Mouse (Mus musculus) lung, postnatal 0 days (tissue): Measurements from ENCODE around the gene Cryba2. TPM values are rescaled to one million over a fixed set of nuclear protein-coding genes. Genes with fewer than 3 reads are reported as not detected.

Experiments
- ATAC-seq: fragments of 200-750 bp; cut with Nextera tagmentation; 2 replicates; pipeline ENCODE4 v1.8.0; 2017; ENCODE audit warnings: moderate library complexity
- DNase-seq: peaks from one replicate; pipeline ENCODE4 v3.0.0-alpha.2; 2016; ENCODE audit warnings: low spot score
- H3K27ac ChIP-seq: fragments of 300-500 bp; sonication (generic); 2 replicates; pipeline ENCODE4 v1.5.1; 2014; ENCODE audit warnings: antibody characterized with exemption, mild to moderate bottlenecking, low read length, mixed read lengths
- H3K27me3 ChIP-seq: fragments of 300-500 bp; sonication (generic); replicated peaks from 2 replicates; pipeline ENCODE4 v1.6.1; 2014; ENCODE audit warnings: low read length, mixed read lengths; ENCODE audit not compliant: insufficient read depth
- H3K36me3 ChIP-seq: fragments of 300-500 bp; sonication (generic); 2 replicates; pipeline ENCODE4 v1.6.1; 2014; ENCODE audit warnings: low read length, mixed read lengths; ENCODE audit not compliant: insufficient read depth
- H3K4me1 ChIP-seq: fragments of 300-500 bp; sonication (generic); 2 replicates; pipeline ENCODE4 v1.6.1; 2014; ENCODE audit warnings: antibody characterized with exemption, low read depth, low read length, mixed read lengths; ENCODE audit not compliant: insufficient read depth
- H3K4me2 ChIP-seq: fragments of 300-500 bp; sonication (generic); replicated peaks from 2 replicates; pipeline ENCODE4 v1.6.1; 2014; ENCODE audit warnings: low read depth, mild to moderate bottlenecking, low read length, moderate library complexity, mixed read lengths
- H3K4me3 ChIP-seq: fragments of 300-500 bp; sonication (generic); 2 replicates; pipeline ENCODE4 v1.5.1; 2014; ENCODE audit warnings: low read depth, low read length
- H3K9ac ChIP-seq: fragments of 300-500 bp; sonication (generic); replicated peaks from 2 replicates; pipeline ENCODE4 v1.6.1; 2014; ENCODE audit warnings: low read depth, mild to moderate bottlenecking
- H3K9me3 ChIP-seq: fragments of 300-500 bp; sonication (generic); 2 replicates; pipeline ENCODE4 v1.6.1; 2016; ENCODE audit warnings: low read length, mixed read lengths
- CTCF ChIP-seq: IDR thresholded peaks from 2 replicates; pipeline ENCODE4 v1.5.1; 2016; ENCODE audit warnings: antibody characterized with exemption, mild to moderate bottlenecking
- EP300 ChIP-seq: IDR thresholded peaks from 2 replicates; pipeline ENCODE4 v1.6.1; 2016; ENCODE audit warnings: antibody characterized with exemption, mild to moderate bottlenecking, control low read depth
- whole genome bisulfite sequencing: fragments of 180-500 bp; shearing (Covaris S2); extraction: QIAGEN DNeasy Blood & Tissue Kit; methylation state at CpG from one replicate; pipeline ENCODE4 v1.1.7; 2014; 5-methylcytosine and 5-hydroxymethylcytosine counted together
- polyA plus RNA-seq: library from polyadenylated mRNA; unstranded; fragments of >200 nt; fragmentation: Nextera tagmentation; extraction: Ambion mirVana; gene quantifications from 2 replicates; pipeline ENCODE4 v1.2.1, GENCODE M21; 2015

The Cryba2 gene
- polyA plus RNA-seq, 1 experiment from 2014 or later = not detected

GRCm38 (mm10) chr1:74891513-74891912 lies 1.4 kb downstream of the Cryba2 start:
- H3K4me3 ChIP-seq = no peak overlapping the region
- H3K4me2 ChIP-seq = no peak overlapping the region
- ATAC-seq = no peak
- no peak for TF ChIP-seq CTCF
- WGBS = 0% methylated on average over 2 of the region's 8 CpGs
- H3K27me3 ChIP-seq = peaks cover 42% of the 10 kb centered on the region
- H3K9me3 ChIP-seq = no peaks in the 10 kb centered on the region
- no peaks in the 10 kb centered on the region for H3K4me1 ChIP-seq
- H3K27ac ChIP-seq = no peak overlapping the region
- H3K9ac ChIP-seq = no peak overlapping the region
- H3K36me3 ChIP-seq = no peaks in the 10 kb centered on the region
- peak; percentile 45 for DNase-seq

DNA sequence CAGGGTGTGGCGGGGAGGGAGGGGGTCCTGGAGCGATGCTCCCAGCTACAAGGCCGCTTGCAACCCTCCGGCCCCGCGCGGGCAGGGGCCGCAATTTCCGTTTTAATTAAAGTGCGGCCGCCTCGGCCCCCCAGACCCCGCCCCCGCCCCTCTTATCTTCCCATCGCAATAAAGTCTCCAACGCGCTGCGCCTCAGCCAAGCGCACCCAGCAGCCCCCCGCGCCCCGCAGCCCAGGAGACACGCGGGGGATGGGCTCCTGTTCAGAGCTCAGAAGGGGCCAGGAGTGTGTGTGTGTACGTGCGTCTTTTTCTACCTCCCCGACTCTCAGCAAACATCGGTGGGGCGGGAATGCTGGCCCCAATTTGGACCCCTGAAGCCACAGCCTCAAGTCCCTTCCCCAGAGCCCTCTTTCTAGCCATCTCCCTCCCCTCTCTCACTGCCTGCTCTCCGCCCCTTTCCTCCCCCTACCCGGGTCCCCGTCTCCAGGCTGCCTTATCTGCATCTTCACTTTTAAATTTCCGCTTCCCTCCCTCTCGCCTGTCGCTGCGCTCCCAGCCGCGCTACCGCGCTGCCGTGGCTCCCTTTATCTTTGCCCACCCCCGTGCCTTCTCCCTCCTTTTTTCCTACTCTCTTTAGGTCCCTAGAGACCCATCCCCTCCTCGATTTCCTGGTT lies 7.4 kb downstream of the Cryba2 start, which contains the start of gene Fev:
Fev (minus strand) TSS at position 51 of the 674 bp plus-strand sequence.
- TF ChIP-seq EP300 (no peak), CTCF (no peak)
- peaks cover 62% of the 10 kb centered on the region for H3K27me3 ChIP-seq
- WGBS = 1% methylated on average over 31 of the region's 43 CpGs

GRCm38 (mm10) chr1:74884196-74885141 lies 8.5 kb downstream of the Cryba2 start:
- Histone ChIP-seq H3K9ac (no peak overlapping the region), H3K4me1 (no peaks in the 10 kb centered on the region), H3K4me2 (peak overlapping the region; percentile 37), H3K27ac (no peak overlapping the region), H3K4me3 (peak overlapping the region; percentile 27), H3K9me3 (no peaks in the 10 kb centered on the region), H3K27me3 (peaks cover 64% of the 10 kb centered on the region), H3K36me3 (no peaks in the 10 kb centered on the region)
- ATAC-seq (no peak), DNase-seq (no peak)
- 1% methylated on average over 53 of the region's 57 CpGs for WGBS
- TF ChIP-seq EP300 (no peak), CTCF (no peak)

More for the DNA sequence above, 7.4 kb downstream of the Cryba2 start, which contains the start of gene Fev:
- Histone ChIP-seq H3K4me3 (peak within 1 kb of the TSS; percentile 27), H3K27ac (no peak within 1 kb of the TSS), H3K4me1 (no peaks in the 10 kb centered on the region), H3K9ac (no peak within 1 kb of the TSS), H3K4me2 (peak within 1 kb of the TSS; percentile 37), H3K36me3 (no peaks in the 10 kb centered on the region), H3K9me3 (no peaks in the 10 kb centered on the region)
- DNase-seq = no peak
- no peak for ATAC-seq

GRCm38 (mm10) chr1:74883441-74883840 lies 9.5 kb downstream of the Cryba2 start:
- no peak for TF ChIP-seq CTCF
- no peak for TF ChIP-seq EP300
- 16% methylated on average over 5 of the region's 5 CpGs for WGBS
- H3K9me3 ChIP-seq = no peaks in the 10 kb centered on the region
- H3K4me2 ChIP-seq = no peak overlapping the region
- H3K27me3 ChIP-seq = peaks cover 64% of the 10 kb centered on the region
- H3K36me3 ChIP-seq = no peaks in the 10 kb centered on the region
- DNase-seq (no peak), ATAC-seq (no peak)
- no peak overlapping the region for H3K9ac ChIP-seq
- H3K4me1 ChIP-seq = no peaks in the 10 kb centered on the region
- no peak overlapping the region for H3K4me3 ChIP-seq
- H3K27ac ChIP-seq = no peak overlapping the region

DNA sequence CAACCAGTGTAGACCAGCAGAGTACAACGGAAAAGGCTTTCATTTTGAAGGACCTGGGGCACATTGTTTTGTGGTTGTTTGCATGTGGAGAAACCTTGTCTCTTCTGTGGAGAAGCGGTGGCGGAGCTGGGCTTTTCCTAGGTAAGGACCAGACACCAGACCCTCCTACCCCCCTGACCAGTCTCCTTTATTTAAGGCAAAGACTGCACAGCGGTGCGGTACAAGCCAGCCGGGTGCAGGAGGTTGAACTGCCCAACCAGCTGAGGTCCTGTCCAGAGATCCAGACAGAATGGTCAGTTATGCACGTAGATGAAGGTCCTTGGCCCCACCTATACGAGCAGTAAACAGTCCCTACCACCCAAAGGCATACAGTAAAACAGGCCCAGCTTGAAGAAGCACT lies 10.1 kb downstream of the Cryba2 start:
- no peak overlapping the region for H3K27ac ChIP-seq
- no peak for TF ChIP-seq EP300
- no peak for TF ChIP-seq CTCF
- H3K9me3 ChIP-seq = no peaks in the 10 kb centered on the region
- peak overlapping the region; percentile 48 for H3K4me2 ChIP-seq
- WGBS = 3% methylated on average over 8 of the region's 8 CpGs
- DNase-seq (no peak), ATAC-seq (no peak)
- no peaks in the 10 kb centered on the region for H3K4me1 ChIP-seq
- H3K9ac ChIP-seq = no peak overlapping the region
- H3K27me3 ChIP-seq = peaks cover 64% of the 10 kb centered on the region
- peak overlapping the region; percentile 28; the same call in 1 of the 2 replicates for H3K4me3 ChIP-seq
- no peaks in the 10 kb centered on the region for H3K36me3 ChIP-seq

DNA sequence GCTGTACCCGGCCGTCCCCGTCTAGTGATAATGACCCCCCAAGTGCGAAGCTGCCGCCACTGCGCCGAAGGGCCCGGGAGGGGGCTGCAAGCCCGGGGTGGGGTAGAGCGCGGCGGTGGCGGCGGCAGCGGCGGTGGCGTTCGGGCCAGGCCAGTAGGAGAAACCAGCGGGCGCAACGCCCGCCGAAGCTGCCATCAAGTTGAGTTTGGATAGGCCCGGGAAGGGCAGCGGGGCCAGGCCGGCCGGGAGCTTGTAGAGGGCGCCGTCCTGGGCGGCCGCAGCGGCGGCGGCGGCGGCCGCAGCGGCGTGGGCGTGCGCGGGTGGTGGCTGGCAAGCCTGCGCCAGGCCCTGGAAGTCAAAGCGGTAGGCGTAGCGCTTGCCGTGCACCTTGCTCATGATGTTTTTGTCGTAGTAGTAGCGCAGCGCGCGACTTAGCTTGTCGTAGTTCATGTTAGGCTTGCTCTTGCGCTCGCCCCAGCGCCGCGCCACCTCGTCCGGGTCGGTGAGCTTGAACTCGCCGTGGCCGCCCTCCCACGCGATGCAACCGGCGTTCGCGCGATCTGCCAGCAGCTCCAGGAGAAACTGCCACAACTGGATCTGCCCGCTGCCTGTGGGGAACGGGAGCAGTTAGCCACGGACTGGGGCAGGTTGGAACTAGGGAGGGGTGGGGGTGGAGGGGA lies 10.7 kb downstream of the Cryba2 start:
- H3K4me3 ChIP-seq = peak overlapping the region; percentile 28
- TF ChIP-seq CTCF (no peak), EP300 (no peak)
- no peaks in the 10 kb centered on the region for H3K9me3 ChIP-seq
- DNase-seq (no peak), ATAC-seq (no peak; the same call in 1 of the 2 replicates)
- H3K9ac ChIP-seq = no peak overlapping the region
- peaks cover 64% of the 10 kb centered on the region for H3K27me3 ChIP-seq
- H3K36me3 ChIP-seq = no peaks in the 10 kb centered on the region
- no peak overlapping the region for H3K27ac ChIP-seq
- H3K4me1 ChIP-seq = no peaks in the 10 kb centered on the region
- WGBS = 2% methylated on average over 52 of the region's 74 CpGs
- H3K4me2 ChIP-seq = peak overlapping the region; percentile 48
